Mouse (Mus musculus) liver, adult 2 months (tissue): ENCODE data around the gene A230072I06Rik.

Experiments
- CTCF ChIP-seq: fragments of 200-500 bp; IDR thresholded peaks from 2 replicates; pipeline ENCODE4 v1.5.1; 2011; ENCODE audit warnings: low read depth, low read length, control low read depth
- POLR2A ChIP-seq: fragments of 200-500 bp; IDR thresholded peaks from 2 replicates; pipeline ENCODE4 v1.6.1; 2011; ENCODE audit warnings: low read length, control low read depth; ENCODE audit not compliant: insufficient read depth; ENCODE audit errors: extremely low read depth

DNA sequence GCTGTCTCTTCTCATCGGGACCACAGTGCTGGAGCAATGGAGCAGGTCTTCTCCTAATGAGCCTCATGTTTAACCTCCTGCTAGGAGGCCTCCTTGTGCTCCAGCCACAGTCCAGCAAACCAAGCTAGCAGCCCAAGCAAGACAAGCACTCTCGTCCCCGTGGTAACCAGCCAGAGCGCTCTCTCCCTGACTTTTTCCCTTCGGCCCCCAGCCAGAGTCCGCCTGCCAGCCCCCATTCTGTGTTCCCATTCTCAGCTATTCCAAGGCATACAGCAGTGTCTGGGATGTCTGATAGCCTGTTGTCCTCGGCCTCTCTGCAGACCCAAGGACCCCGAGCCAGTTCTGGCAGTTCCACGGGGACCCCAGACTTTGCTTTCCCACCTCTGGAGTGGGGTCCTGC, 38.5 kb upstream of the A230072I06Rik start:
- no peak for TF ChIP-seq POLR2A
- TF ChIP-seq CTCF = no peak
